Mouse (Mus musculus) ES-Bruce4 (cell line): ENCODE measurements around the gene Tmem242. TPM values are rescaled to one million over a fixed set of nuclear protein-coding genes. Genes with fewer than 3 reads are reported as not detected.
"Not testable (repeated sequence)": the region's sequence is repeated elsewhere in the genome, so short reads cannot be mapped to it uniquely, and the experiment has no call there.

Experiments used
- H3K27ac ChIP-seq: 2 replicates; pipeline ENCODE4 v1.5.1; 2012; ENCODE audit warnings: low read length, inconsistent platforms; ENCODE audit not compliant: insufficient read depth
- H3K27me3 ChIP-seq: 2 replicates; pipeline ENCODE4 v1.6.1; 2012; ENCODE audit warnings: mild to moderate bottlenecking, low read length, inconsistent platforms; ENCODE audit not compliant: control insufficient read depth, poor library complexity, insufficient read depth, severe bottlenecking
- H3K36me3 ChIP-seq: 2 replicates; pipeline ENCODE4 v1.6.1; 2012; ENCODE audit warnings: inconsistent platforms, mild to moderate bottlenecking, low read length, moderate library complexity; ENCODE audit not compliant: control insufficient read depth, poor library complexity, insufficient read depth, severe bottlenecking
- H3K4me1 ChIP-seq: one replicate; pipeline ENCODE4 v1.8.1; 2011; ENCODE audit warnings: low read length; ENCODE audit not compliant: control insufficient read depth, insufficient read depth
- H3K4me3 ChIP-seq: 2 replicates; pipeline ENCODE4 v1.5.1; 2011; ENCODE audit warnings: low read depth, mild to moderate bottlenecking, low read length
- H3K9ac ChIP-seq: 2 replicates; pipeline ENCODE4 v1.6.1; 2012; ENCODE audit warnings: low read depth, mild to moderate bottlenecking, inconsistent platforms; ENCODE audit not compliant: poor library complexity, severe bottlenecking
- H3K9me3 ChIP-seq: replicated peaks from 2 replicates; pipeline ENCODE4 v1.6.1; 2012; ENCODE audit warnings: mild to moderate bottlenecking, low read length, inconsistent platforms; ENCODE audit not compliant: control insufficient read depth, poor library complexity, insufficient read depth, severe bottlenecking
- CTCF ChIP-seq: IDR thresholded peaks from one replicate; pipeline ENCODE4 v1.8.1; 2011; ENCODE audit warnings: low read depth, low read length
- EP300 ChIP-seq: IDR thresholded peaks from 2 replicates; pipeline ENCODE4 v1.6.1; 2011; ENCODE audit warnings: low read depth, low read length; ENCODE audit not compliant: insufficient read depth
- POLR2A ChIP-seq: IDR thresholded peaks from one replicate; pipeline ENCODE4 v1.8.1; 2011; ENCODE audit warnings: low read length; ENCODE audit not compliant: insufficient read depth
- polyA plus RNA-seq: library from polyadenylated mRNA; stranded (reverse); fragments of >200 nt; gene quantifications from 2 replicates; pipeline ENCODE4 v1.2.4, GENCODE M21; 2011; ENCODE audit warnings: low read depth; ENCODE audit not compliant: missing spikeins, insufficient read depth, insufficient read length

Tmem242 gene
- polyA plus RNA-seq, 1 experiment = 60.8 TPM

GRCm38 (mm10) chr17:5467177-5467576 is 27.1 kb upstream of the Tmem242 start:
- TF ChIP-seq EP300 (no peak), CTCF (no peak)
- no peaks in the 10 kb centered on the region for H3K36me3 ChIP-seq
- no peaks in the 10 kb centered on the region for H3K4me1 ChIP-seq
- H3K27me3 ChIP-seq = no peaks in the 10 kb centered on the region
- H3K9me3 ChIP-seq = no peaks in the 10 kb centered on the region
- no peak overlapping the region for H3K9ac ChIP-seq
- H3K4me3 ChIP-seq = no peak overlapping the region
- no peak overlapping the region for H3K27ac ChIP-seq

GRCm38 (mm10) chr17:5466736-5467135 is 26.7 kb upstream of the Tmem242 start:
- TF ChIP-seq EP300 (no peak), CTCF (no peak), POLR2A (no peak)
- H3K27me3 ChIP-seq = no peaks in the 10 kb centered on the region
- no peak overlapping the region for H3K4me3 ChIP-seq
- no peak overlapping the region for H3K27ac ChIP-seq
- no peaks in the 10 kb centered on the region for H3K4me1 ChIP-seq
- H3K9ac ChIP-seq = no peak overlapping the region
- no peaks in the 10 kb centered on the region for H3K36me3 ChIP-seq
- no peaks in the 10 kb centered on the region for H3K9me3 ChIP-seq

GRCm38 (mm10) chr17:5463912-5464311 is 23.9 kb upstream of the Tmem242 start:
- Histone ChIP-seq H3K36me3 (no peaks in the 10 kb centered on the region), H3K9me3 (no peaks in the 10 kb centered on the region), H3K4me1 (no peaks in the 10 kb centered on the region), H3K9ac (no peak overlapping the region), H3K4me3 (no peak overlapping the region), H3K27ac (no peak overlapping the region), H3K27me3 (no peaks in the 10 kb centered on the region)
- TF ChIP-seq CTCF (no peak), POLR2A (no peak), EP300 (no peak)

GRCm38 (mm10) chr17:5453657-5454056 is 13.6 kb upstream of the Tmem242 start:
- Histone ChIP-seq H3K36me3 (no peaks in the 10 kb centered on the region), H3K27me3 (no peaks in the 10 kb centered on the region), H3K4me1 (no peaks in the 10 kb centered on the region), H3K27ac (no peak overlapping the region), H3K9ac (no peak overlapping the region), H3K4me3 (no peak overlapping the region), H3K9me3 (no peaks in the 10 kb centered on the region)
- TF ChIP-seq POLR2A (no peak), CTCF (no peak)

- no peaks in the 10 kb centered on the region for H3K36me3 ChIP-seq
- no peaks in the 10 kb centered on the region for H3K27me3 ChIP-seq
- H3K9me3 ChIP-seq = no peaks in the 10 kb centered on the region
- TF ChIP-seq EP300 = no peak
- H3K4me3 ChIP-seq = no peak overlapping the region
- no peak overlapping the region for H3K27ac ChIP-seq
- no peaks in the 10 kb centered on the region for H3K4me1 ChIP-seq
- H3K9ac ChIP-seq = no peak overlapping the region
Observed at GRCm38 (mm10) chr17:5443751-5444150, 3.7 kb upstream of the Tmem242 start.

- TF ChIP-seq CTCF = no peak
- TF ChIP-seq POLR2A = no peak
- TF ChIP-seq EP300 = no peak
- no peak overlapping the region for H3K9ac ChIP-seq
- no peaks in the 10 kb centered on the region for H3K36me3 ChIP-seq
- no peaks in the 10 kb centered on the region for H3K27me3 ChIP-seq
- H3K4me3 ChIP-seq = no peak overlapping the region
- H3K27ac ChIP-seq = no peak overlapping the region
- no peaks in the 10 kb centered on the region for H3K4me1 ChIP-seq
- H3K9me3 ChIP-seq = no peaks in the 10 kb centered on the region
Observed at GRCm38 (mm10) chr17:5443260-5443659, 3.2 kb upstream of the Tmem242 start.

GRCm38 (mm10) chr17:5442403-5442802 is 2.3 kb upstream of the Tmem242 start:
- H3K36me3 ChIP-seq, H3K9me3 ChIP-seq, H3K27ac ChIP-seq, H3K9ac ChIP-seq, H3K27me3 ChIP-seq, H3K4me3 ChIP-seq, H3K4me1 ChIP-seq: not testable (repeated sequence)
